Mouse (Mus musculus): Measurements from ENCODE around the gene Plch2.

- TF ChIP-seq MAX (IDR thresholded peaks at IDR 0.05; ENCODE audit: low read depth) (no peak), POLR2AphosphoS2 (IDR thresholded peaks at IDR 0.05; ENCODE audit: insufficient read length, low read depth) (no peak), POLR2A (IDR thresholded peaks at IDR 0.05; ENCODE audit: insufficient read length, low read depth) (no peak), MYOG (IDR thresholded peaks at IDR 0.05; ENCODE audit: control insufficient read depth in 1 of 3, insufficient read depth in 1 of 3, insufficient read length in 2 of 3, low read depth in 2 of 3) (no peak), CEBPB (IDR thresholded peaks at IDR 0.05; ENCODE audit: insufficient read depth, poor library complexity, severe bottlenecking) (no peak), MYOD1 (IDR thresholded peaks at IDR 0.05; ENCODE audit: control insufficient read depth in 1 of 3, insufficient read length in 2 of 3, low read depth in 2 of 3) (no peak), USF1 (IDR thresholded peaks at IDR 0.05; ENCODE audit: low read depth) (no peak), TCF12 (IDR thresholded peaks at IDR 0.05; ENCODE audit: insufficient read depth, poor library complexity, severe bottlenecking) (no peak), E2F4 (IDR thresholded peaks at IDR 0.05; ENCODE audit: insufficient read depth) (no peak), TCF3 (IDR thresholded peaks at IDR 0.05; ENCODE audit: insufficient read length, low read depth) (no peak), SRF (IDR thresholded peaks at IDR 0.05; ENCODE audit: control insufficient read depth, insufficient read length, low read depth) (no peak)
Measured at GRCm38 (mm10) chr4:154943323-154944039, 113.1 kb downstream of the Plch2 start.
